Mouse (Mus musculus): ENCODE data around the gene Fhl3. TPM values are rescaled to one million over a fixed set of nuclear protein-coding genes. Genes with fewer than 3 reads are reported as not detected.
A peak's percentile ranks its signal among the peaks of the same experiment; 100 is the strongest.

The Fhl3 gene
- polyA plus RNA-seq, 1 experiment from 2014 or later, result 2.5 TPM

GRCm38 (mm10) chr4:124693135-124693894 lies 7.2 kb upstream of the Fhl3 start, which contains the start of gene Utp11:
Utp11 (minus strand) TSS chr4:124693600.
- Histone ChIP-seq H3K27me3 (ENCODE audit: control insufficient read depth, insufficient read depth, low read depth, low read length) (no peaks in the 10 kb centered on the region), H3K4me3 (ENCODE audit: low read depth, low read length) (peak within 1 kb of the TSS; percentile 88), H3K27ac (ENCODE audit: low read length) (peak within 1 kb of the TSS; percentile 57), H3K9me3 (replicated peaks; ENCODE audit: control insufficient read depth, low read length) (no peaks in the 10 kb centered on the region), H3K4me2 (ENCODE audit: low read depth, low read length) (peak within 1 kb of the TSS; percentile 70), H3K36me3 (ENCODE audit: control insufficient read depth, insufficient read depth) (no peaks in the 10 kb centered on the region), H3K9ac (ENCODE audit: low read depth, low read length) (peak within 1 kb of the TSS; percentile 93), H3K4me1 (ENCODE audit: control insufficient read depth, low read depth, low read length) (peaks cover 27% of the 10 kb centered on the region)
- WGBS (ENCODE audit: insufficient replicate concordance), result under 1% methylated on average over 43 of the region's 43 CpGs
- ATAC-seq (ENCODE audit: low read depth), result peak; percentile 97

GRCm38 (mm10) chr4:124694572-124694971 lies 5.9 kb upstream of the Fhl3 start:
- WGBS (ENCODE audit: insufficient replicate concordance), result 68% methylated on average over 2 of the region's 2 CpGs
- Histone ChIP-seq H3K27ac (ENCODE audit: low read length) (no peak overlapping the region), H3K27me3 (ENCODE audit: control insufficient read depth, insufficient read depth, low read depth, low read length) (no peaks in the 10 kb centered on the region), H3K4me3 (ENCODE audit: low read depth, low read length) (no peak overlapping the region), H3K9ac (ENCODE audit: low read depth, low read length) (no peak overlapping the region), H3K4me2 (ENCODE audit: low read depth, low read length) (no peak overlapping the region), H3K4me1 (ENCODE audit: control insufficient read depth, low read depth, low read length) (peaks cover 27% of the 10 kb centered on the region), H3K9me3 (replicated peaks; ENCODE audit: control insufficient read depth, low read length) (no peaks in the 10 kb centered on the region), H3K36me3 (ENCODE audit: control insufficient read depth, insufficient read depth) (no peaks in the 10 kb centered on the region)
- no peak for ATAC-seq (ENCODE audit: low read depth)

- H3K9ac ChIP-seq (ENCODE audit: low read depth, low read length), result peak overlapping the region; percentile 36; the same call in 1 of the 2 replicates
- H3K4me3 ChIP-seq (ENCODE audit: low read depth, low read length), result peak overlapping the region; percentile 35
- ATAC-seq (ENCODE audit: low read depth), result no peak
- H3K4me1 ChIP-seq (ENCODE audit: control insufficient read depth, low read depth, low read length), result peaks cover 36% of the 10 kb centered on the region
- H3K9me3 ChIP-seq (replicated peaks; ENCODE audit: control insufficient read depth, low read length), result no peaks in the 10 kb centered on the region
- no peaks in the 10 kb centered on the region for H3K36me3 ChIP-seq (ENCODE audit: control insufficient read depth, insufficient read depth)
- H3K4me2 ChIP-seq (ENCODE audit: low read depth, low read length), result peak overlapping the region; percentile 47
- H3K27me3 ChIP-seq (ENCODE audit: control insufficient read depth, insufficient read depth, low read depth, low read length), result peaks cover 5% of the 10 kb centered on the region
- 5% methylated on average over 18 of the region's 18 CpGs for WGBS (ENCODE audit: insufficient replicate concordance)
- peak overlapping the region; percentile 35; the same call in 1 of the 2 replicates for H3K27ac ChIP-seq (ENCODE audit: low read length)
Observed at GRCm38 (mm10) chr4:124695786-124696516, 4.5 kb upstream of the Fhl3 start.

GRCm38 (mm10) chr4:124699791-124700190 lies 710 bp upstream of the Fhl3 start:
- no peak for ATAC-seq (ENCODE audit: low read depth)
- peaks cover 15% of the 10 kb centered on the region for H3K27me3 ChIP-seq (ENCODE audit: control insufficient read depth, insufficient read depth, low read depth, low read length)
- H3K9me3 ChIP-seq (replicated peaks; ENCODE audit: control insufficient read depth, low read length), result no peaks in the 10 kb centered on the region
- no peak overlapping the region for H3K9ac ChIP-seq (ENCODE audit: low read depth, low read length)
- no peaks in the 10 kb centered on the region for H3K36me3 ChIP-seq (ENCODE audit: control insufficient read depth, insufficient read depth)
- H3K4me1 ChIP-seq (ENCODE audit: control insufficient read depth, low read depth, low read length), result peaks cover 31% of the 10 kb centered on the region
- WGBS (ENCODE audit: insufficient replicate concordance), result 36% methylated on average over 6 of the region's 6 CpGs
- peak overlapping the region; percentile 72; the same call in 1 of the 2 replicates for H3K4me2 ChIP-seq (ENCODE audit: low read depth, low read length)
- H3K4me3 ChIP-seq (ENCODE audit: low read depth, low read length), result no peak overlapping the region
- no peak overlapping the region for H3K27ac ChIP-seq (ENCODE audit: low read length)

- ATAC-seq (ENCODE audit: low read depth), result no peak
- peak overlapping the region; percentile 72 for H3K4me2 ChIP-seq (ENCODE audit: low read depth, low read length)
- peaks cover 15% of the 10 kb centered on the region for H3K27me3 ChIP-seq (ENCODE audit: control insufficient read depth, insufficient read depth, low read depth, low read length)
- peak overlapping the region; percentile 53 for H3K27ac ChIP-seq (ENCODE audit: low read length)
- 7% methylated on average over 22 of the region's 22 CpGs for WGBS (ENCODE audit: insufficient replicate concordance)
- H3K4me3 ChIP-seq (ENCODE audit: low read depth, low read length), result peak overlapping the region; percentile 69
- no peaks in the 10 kb centered on the region for H3K9me3 ChIP-seq (replicated peaks; ENCODE audit: control insufficient read depth, low read length)
- peaks cover 33% of the 10 kb centered on the region for H3K4me1 ChIP-seq (ENCODE audit: control insufficient read depth, low read depth, low read length)
- H3K36me3 ChIP-seq (ENCODE audit: control insufficient read depth, insufficient read depth), result no peaks in the 10 kb centered on the region
- peak overlapping the region; percentile 70 for H3K9ac ChIP-seq (ENCODE audit: low read depth, low read length)
Observed at GRCm38 (mm10) chr4:124701052-124701845, 748 bp downstream of the Fhl3 start.

- H3K4me3 ChIP-seq (ENCODE audit: low read depth, low read length), result peak overlapping the region; percentile 69
- H3K9ac ChIP-seq (ENCODE audit: low read depth, low read length), result peak overlapping the region; percentile 70; the same call in 1 of the 2 replicates
- no peak overlapping the region for H3K27ac ChIP-seq (ENCODE audit: low read length)
- no peaks in the 10 kb centered on the region for H3K9me3 ChIP-seq (replicated peaks; ENCODE audit: control insufficient read depth, low read length)
- peaks cover 15% of the 10 kb centered on the region for H3K27me3 ChIP-seq (ENCODE audit: control insufficient read depth, insufficient read depth, low read depth, low read length)
- peak overlapping the region; percentile 72 for H3K4me2 ChIP-seq (ENCODE audit: low read depth, low read length)
- H3K4me1 ChIP-seq (ENCODE audit: control insufficient read depth, low read depth, low read length), result peaks cover 32% of the 10 kb centered on the region
- H3K36me3 ChIP-seq (ENCODE audit: control insufficient read depth, insufficient read depth), result no peaks in the 10 kb centered on the region; the same call in 1 of the 2 replicates
- 67% methylated on average over 5 of the region's 5 CpGs for WGBS (ENCODE audit: insufficient replicate concordance)
- no peak for ATAC-seq (ENCODE audit: low read depth)
Observed at GRCm38 (mm10) chr4:124701916-124702315, 1.4 kb downstream of the Fhl3 start.

GRCm38 (mm10) chr4:124703406-124703805 lies 2.9 kb downstream of the Fhl3 start:
- no peaks in the 10 kb centered on the region; the same call in 1 of the 2 replicates for H3K36me3 ChIP-seq (ENCODE audit: control insufficient read depth, insufficient read depth)
- no peak overlapping the region for H3K4me3 ChIP-seq (ENCODE audit: low read depth, low read length)
- peaks cover 34% of the 10 kb centered on the region for H3K4me1 ChIP-seq (ENCODE audit: control insufficient read depth, low read depth, low read length)
- WGBS (ENCODE audit: insufficient replicate concordance), result 23% methylated on average over 2 of the region's 2 CpGs
- H3K27me3 ChIP-seq (ENCODE audit: control insufficient read depth, insufficient read depth, low read depth, low read length), result peaks cover 15% of the 10 kb centered on the region
- no peaks in the 10 kb centered on the region for H3K9me3 ChIP-seq (replicated peaks; ENCODE audit: control insufficient read depth, low read length)
- peak overlapping the region; percentile 18; the same call in 1 of the 2 replicates for H3K4me2 ChIP-seq (ENCODE audit: low read depth, low read length)
- no peak for ATAC-seq (ENCODE audit: low read depth)
- peak overlapping the region; percentile 43 for H3K27ac ChIP-seq (ENCODE audit: low read length)
- no peak overlapping the region; the same call in 1 of the 2 replicates for H3K9ac ChIP-seq (ENCODE audit: low read depth, low read length)

- peak overlapping the region; percentile 50 for H3K27ac ChIP-seq (ENCODE audit: low read length)
- 24% methylated on average over 6 of the region's 6 CpGs for WGBS (ENCODE audit: insufficient replicate concordance)
- H3K27me3 ChIP-seq (ENCODE audit: control insufficient read depth, insufficient read depth, low read depth, low read length), result peaks cover 15% of the 10 kb centered on the region
- H3K9me3 ChIP-seq (replicated peaks; ENCODE audit: control insufficient read depth, low read length), result no peaks in the 10 kb centered on the region
- H3K4me1 ChIP-seq (ENCODE audit: control insufficient read depth, low read depth, low read length), result peaks cover 41% of the 10 kb centered on the region
- no peak for ATAC-seq (ENCODE audit: low read depth)
- H3K36me3 ChIP-seq (ENCODE audit: control insufficient read depth, insufficient read depth), result no peaks in the 10 kb centered on the region; the same call in 1 of the 2 replicates
- no peak overlapping the region for H3K4me3 ChIP-seq (ENCODE audit: low read depth, low read length)
- peak overlapping the region; percentile 18; the same call in 1 of the 2 replicates for H3K4me2 ChIP-seq (ENCODE audit: low read depth, low read length)
- no peak overlapping the region; the same call in 1 of the 2 replicates for H3K9ac ChIP-seq (ENCODE audit: low read depth, low read length)
Observed at GRCm38 (mm10) chr4:124703881-124704796, 3.6 kb downstream of the Fhl3 start.
